Comparison of ENCODE assay signal across 13 mouse cellular contexts in the genomic region with DNA sequence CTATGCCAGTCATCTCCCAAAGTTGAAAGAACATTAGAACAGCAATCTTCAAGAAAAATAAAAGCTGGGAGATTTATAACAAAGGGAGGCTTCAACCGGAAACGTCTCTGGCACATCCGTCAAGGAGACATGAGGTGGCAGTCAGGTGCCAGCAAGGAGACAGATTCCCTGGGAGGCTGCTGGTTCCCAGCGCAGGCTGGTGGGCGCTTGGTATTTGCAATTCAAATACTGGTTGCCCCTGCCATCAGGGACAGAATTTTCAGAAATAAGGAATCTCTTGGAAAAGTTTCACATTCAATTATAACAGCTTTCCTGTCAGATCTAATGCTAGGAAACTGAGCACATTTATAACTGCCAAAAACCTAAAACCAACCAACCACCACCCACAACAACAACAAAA. TPM values are rescaled to one million over a fixed set of nuclear protein-coding genes. Genes with fewer than 3 reads are reported as not detected.
DNase-seq lines count a peak whose midpoint lies in the region; ATAC-seq and TF ChIP-seq lines count a peak whose summit lies in the region.
"Had no signal": no experiment of that assay in that cellular context is flagged by ENCODE, and none has a peak within 500 bp of the region (broad histone marks: within the 10 kb centered on the region; RNA-seq: fewer than 3 reads in every experiment).

No protein-coding gene starts in this region.

- H3K27me3 ChIP-seq in forebrain, embryonic 15.5 days = no peaks in the 10 kb centered on the region
- H3K27me3 ChIP-seq in forebrain, embryonic 16.5 days (replicated peaks; ENCODE audit: control insufficient read depth, insufficient read depth, low read length) = no peaks in the 10 kb centered on the region
- H3K27me3 ChIP-seq: heart, embryonic 13.5 days had no signal

- H3K9ac ChIP-seq in forebrain, embryonic 15.5 days (replicated peaks) = no peak overlapping the region
- no peak overlapping the region for H3K9ac ChIP-seq in forebrain, embryonic 16.5 days (replicated peaks; ENCODE audit: low read depth, low read length)
- H3K9ac ChIP-seq: hindbrain, embryonic 12.5 days had no signal

- no peak overlapping the region for H3K4me3 ChIP-seq in forebrain, embryonic 15.5 days
- H3K4me3 ChIP-seq in forebrain, embryonic 16.5 days (replicated peaks; ENCODE audit: low read length) = no peak overlapping the region
- no peak overlapping the region for H3K4me3 ChIP-seq in layer of hippocampus, adult 2 months
- H3K4me3 ChIP-seq: embryonic facial prominence, embryonic 10.5 days; heart, embryonic 13.5 days; hindbrain, embryonic 12.5 days had no signal

- peaks cover 27% of the 10 kb centered on the region for H3K4me1 ChIP-seq in forebrain, embryonic 15.5 days
- peaks cover 20% of the 10 kb centered on the region; the same call in 1 of the 2 replicates for H3K4me1 ChIP-seq in forebrain, embryonic 16.5 days (replicated peaks; ENCODE audit: control insufficient read depth, insufficient read depth, low read length)

- 48% methylated on average over 5 of the region's 5 CpGs for WGBS in forebrain, embryonic 15.5 days
- WGBS in forebrain, embryonic 16.5 days = 29% methylated on average over 5 of the region's 5 CpGs

- peak overlapping the region; percentile 44 for H3K27ac ChIP-seq in forebrain, embryonic 15.5 days (replicated peaks)
- H3K27ac ChIP-seq in forebrain, embryonic 16.5 days (ENCODE audit: low read length) = no peak overlapping the region
- peak overlapping the region; percentile 70 for H3K27ac ChIP-seq in layer of hippocampus, adult 2 months
- H3K27ac ChIP-seq: hindbrain, embryonic 12.5 days; hindbrain, postnatal 0 days had no signal

- H3K4me2 ChIP-seq in forebrain, embryonic 15.5 days (replicated peaks) = no peak overlapping the region
- no peak overlapping the region for H3K4me2 ChIP-seq in forebrain, embryonic 16.5 days (ENCODE audit: low read length)
- H3K4me2 ChIP-seq: heart, embryonic 13.5 days; hindbrain, embryonic 12.5 days had no signal

- peak; percentile 56; the same call in 1 of the 2 replicates for ATAC-seq in forebrain, embryonic 15.5 days (replicated peaks)
- no peak for ATAC-seq in forebrain, embryonic 16.5 days

- peak in 1 of 2 experiments; percentile 63 for DNase-seq in layer of hippocampus, adult 2 months (ENCODE audit: low spot score in 2 of 2)
- DNase-seq in layer of hippocampus, adult 11-12 months (ENCODE audit: low spot score) = no peak
- DNase-seq in left cerebral cortex, postnatal 25 days (ENCODE audit: low spot score in 2 of 2) = peak; percentile 34 to 69
- no peak for DNase-seq in left cerebral cortex, adult 11 months (ENCODE audit: low spot score)
- DNase-seq in brain, adult 2 months (ENCODE audit: low read depth, low spot score) = peak; percentile 53
- DNase-seq in lung, postnatal 14 days = no peak

- no peaks in the 10 kb centered on the region for H3K36me3 ChIP-seq in forebrain, embryonic 15.5 days
- no peaks in the 10 kb centered on the region for H3K36me3 ChIP-seq in forebrain, embryonic 16.5 days (ENCODE audit: control insufficient read depth, insufficient read depth)

- no peak for TF ChIP-seq CTCF in layer of hippocampus, adult 2 months (conservative IDR thresholded peaks at IDR 0.05)

- H3K9me3 ChIP-seq in forebrain, embryonic 15.5 days = no peaks in the 10 kb centered on the region
- no peaks in the 10 kb centered on the region for H3K9me3 ChIP-seq in forebrain, embryonic 16.5 days (ENCODE audit: control insufficient read depth, low read length)
- H3K9me3 ChIP-seq: embryonic facial prominence, embryonic 10.5 days; heart, embryonic 13.5 days; hindbrain, embryonic 12.5 days had no signal

- intact Hi-C loops in left cerebral cortex, postnatal 25 days (cut with DNase I) = loop anchor here (2.0 to 5.0 kb wide), 4 partner anchors 44 to 454 kb away; no protein-coding TSS in a partner anchor

RNA-seq across cellular contexts. Expression of gene Sulf2, which starts 47.6 kb away (rescaled TPM):
- 30.3 and 36.0 TPM in 2 replicates for polyA plus RNA-seq in forebrain, embryonic 15.5 days (2015; fragmentation: Nextera tagmentation; extraction: Ambion mirVana)
- 28.7 and 37.6 TPM in 2 replicates for polyA plus RNA-seq in forebrain, embryonic 16.5 days (2015; fragmentation: Nextera tagmentation; extraction: Ambion mirVana)
- total RNA-seq in layer of hippocampus, adult 2 months (2021) = 100 to 1,000 TPM in 1 of 2 experiments, 10 to 100 TPM in 1; 93.2 to 114 TPM
- total RNA-seq in left cerebral cortex, postnatal 25 days (2021) = 100 to 1,000 TPM; 104 to 114 TPM
- total RNA-seq: MEL had no signal

Comparison
In these comparisons a context has a peak if more than half of its experiments do, and no peak if none do; other contexts are left out.
1. DNase-seq: peak in left cerebral cortex, postnatal 25 days (2 of 2) and brain, adult 2 months (single experiment); none in layer of hippocampus, adult 11-12 months (single experiment), left cerebral cortex, adult 11 months (single experiment) and lung, postnatal 14 days (single experiment).